Mouse (Mus musculus) B cell, adult 2 months (primary cell): ENCODE measurements around the gene Trim14.

Experiments
- DNase-seq, 2 experiments: peaks; one replicate each; pipeline ENCODE4 v3.0.0; 2022

Trim14 gene

GRCm38 (mm10) chr4:46465740-46466139, 70.2 kb downstream of the Trim14 start:
- DNase-seq = peak in 1 of 2 experiments; percentile 23

GRCm38 (mm10) chr4:46463130-46463830, 72.7 kb downstream of the Trim14 start:
- DNase-seq = peak; percentile 60 to 67

- DNase-seq = no peak
Measured at GRCm38 (mm10) chr4:46458411-46458810, 77.5 kb downstream of the Trim14 start.

GRCm38 (mm10) chr4:46457186-46457585, 78.8 kb downstream of the Trim14 start:
- DNase-seq = no peak

GRCm38 (mm10) chr4:46456762-46457161, 79.2 kb downstream of the Trim14 start:
- peak; percentile 21 to 30 for DNase-seq

- no peak for DNase-seq
Measured at GRCm38 (mm10) chr4:46454097-46454864, 81.7 kb downstream of the Trim14 start.

GRCm38 (mm10) chr4:46452855-46453719, 82.9 kb downstream of the Trim14 start:
- DNase-seq = peak in 1 of 2 experiments; percentile 39

GRCm38 (mm10) chr4:46452481-46452850, 83.5 kb downstream of the Trim14 start:
- DNase-seq = peak; percentile 73 to 75

- DNase-seq = peak; percentile 76 to 85
Measured at GRCm38 (mm10) chr4:46451758-46452480, 84.0 kb downstream of the Trim14 start.

- peak; percentile 74 to 80 for DNase-seq
Measured at GRCm38 (mm10) chr4:46451240-46451757, 84.6 kb downstream of the Trim14 start.

- DNase-seq = peak; percentile 94 to 95
Measured at GRCm38 (mm10) chr4:46450519-46451131, 85.3 kb downstream of the Trim14 start, which contains the start of gene Anp32b. Anp32b (plus strand) TSS chr4:46450902.

GRCm38 (mm10) chr4:46450020-46450518, 85.9 kb downstream of the Trim14 start:
- peak in 1 of 2 experiments; percentile 11 for DNase-seq

- DNase-seq = no peak
Measured at GRCm38 (mm10) chr4:46448886-46449285, 87.1 kb downstream of the Trim14 start.

- DNase-seq = no peak
Measured at GRCm38 (mm10) chr4:46447461-46447860, 88.5 kb downstream of the Trim14 start.

GRCm38 (mm10) chr4:46445237-46445945, 90.5 kb downstream of the Trim14 start:
- no peak for DNase-seq
